Mouse (Mus musculus) CD4-positive, CD25-positive, alpha-beta regulatory T cell, adult 2 months (primary cell): ENCODE measurements around the gene Elovl6.

Source experiments
- DNase-seq: peaks from one replicate; pipeline ENCODE4 v3.0.0-alpha.2; 2012; ENCODE audit warnings: low read depth, low spot score

The Elovl6 gene

DNA sequence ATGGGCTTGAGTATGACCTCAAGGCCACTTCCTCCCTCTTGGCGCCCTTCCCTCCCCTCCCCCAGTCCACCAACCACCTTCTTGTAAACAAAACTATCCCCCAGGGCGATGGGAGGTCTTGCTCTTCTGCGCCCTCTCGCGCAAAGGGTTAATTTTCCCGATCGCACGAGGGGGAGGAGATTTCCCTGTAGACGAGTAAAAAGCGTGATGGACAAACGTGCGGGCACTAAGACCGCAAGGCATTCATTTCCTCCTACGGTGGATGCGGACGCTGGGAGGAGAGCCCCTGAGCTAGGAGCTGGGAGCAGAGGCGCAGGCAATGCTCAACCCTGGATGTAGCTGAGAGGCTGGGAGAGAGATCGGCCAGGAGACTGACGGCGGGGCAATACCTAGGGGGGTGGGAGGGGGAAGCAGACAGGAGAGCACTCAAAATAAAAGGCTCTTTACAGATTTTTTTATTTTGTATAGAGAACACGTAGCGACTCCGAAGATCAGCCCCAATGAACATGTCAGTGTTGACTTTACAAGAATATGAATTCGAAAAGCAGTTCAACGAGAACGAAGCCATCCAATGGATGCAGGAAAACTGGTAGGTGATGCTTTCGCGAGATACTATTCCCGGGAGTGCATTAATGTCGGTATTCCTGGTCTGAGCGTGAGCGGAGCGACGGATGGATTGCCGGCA is at the start of gene Elovl6:
Gene Elovl6 (plus strand): TSS at position 176 of the 685 bp plus-strand sequence.
- peak; percentile 57 for DNase-seq

DNA sequence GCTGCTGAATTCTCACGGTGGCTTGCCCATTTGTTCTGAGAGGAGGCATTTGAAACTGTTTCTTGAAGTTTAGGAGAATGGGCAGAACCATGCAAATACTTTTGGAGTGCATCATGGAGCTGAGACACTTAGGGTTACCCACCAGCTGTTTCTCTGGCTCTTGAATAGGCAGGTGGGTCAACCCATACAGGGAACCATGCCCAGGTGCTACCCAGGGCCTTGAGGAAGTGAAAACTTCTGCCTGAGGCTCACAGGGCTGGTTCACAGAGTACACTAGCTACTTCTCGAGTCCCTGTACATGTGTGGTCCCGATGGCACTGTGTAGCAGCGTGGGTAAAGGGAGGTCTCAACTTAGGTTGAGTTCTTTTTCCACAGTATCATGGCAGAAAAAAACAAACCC is 43.4 kb upstream of the Elovl6 start:
- no peak for DNase-seq

GRCm38 (mm10) chr3:129494123-129494522 is 38.0 kb upstream of the Elovl6 start:
- DNase-seq = peak; percentile 74

DNA sequence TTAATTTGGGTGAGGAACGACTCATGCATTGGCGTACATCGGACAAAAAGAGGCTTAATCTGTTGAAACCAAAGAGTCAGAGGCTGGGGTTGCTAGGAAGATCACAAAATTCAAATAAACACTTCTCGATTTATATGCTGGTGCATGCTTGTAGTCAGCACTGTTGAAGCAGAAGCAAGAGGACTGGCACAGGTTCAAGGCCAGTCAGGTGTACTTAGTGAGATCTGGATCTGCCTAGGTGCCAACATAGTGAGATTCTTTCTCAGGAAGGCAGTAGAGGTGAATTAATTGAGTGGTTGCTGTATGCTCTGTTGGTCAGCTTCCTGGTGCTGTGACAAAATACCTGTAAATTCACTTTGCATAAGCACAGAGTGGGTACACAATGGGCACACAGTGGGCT is 37.4 kb upstream of the Elovl6 start:
- DNase-seq = peak; percentile 5

GRCm38 (mm10) chr3:129503781-129504180 is 28.4 kb upstream of the Elovl6 start:
- DNase-seq = no peak

GRCm38 (mm10) chr3:129504928-129505327 is 27.2 kb upstream of the Elovl6 start:
- DNase-seq = no peak

- no peak for DNase-seq
Measured at GRCm38 (mm10) chr3:129507736-129508135, 24.4 kb upstream of the Elovl6 start.

DNA sequence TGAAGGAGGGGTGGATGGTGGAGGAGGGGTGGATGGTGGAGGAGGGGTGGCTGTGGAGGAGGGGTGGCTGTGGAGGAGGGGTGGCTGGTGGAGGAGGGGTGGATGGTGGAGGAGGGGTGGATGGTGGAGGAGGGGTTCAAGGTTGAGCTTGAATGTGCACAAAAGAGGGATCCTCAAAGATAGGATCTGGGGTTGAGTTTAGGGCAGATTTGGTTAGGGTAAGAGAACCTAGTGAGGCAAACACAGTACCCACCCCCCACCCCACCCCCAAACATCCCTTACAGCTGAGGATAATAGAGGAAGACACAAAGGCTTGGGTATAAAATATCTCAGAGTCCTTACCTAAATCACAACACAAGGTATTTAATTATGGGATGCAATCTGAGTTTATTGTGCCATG is 23.6 kb upstream of the Elovl6 start:
- DNase-seq = no peak

DNA sequence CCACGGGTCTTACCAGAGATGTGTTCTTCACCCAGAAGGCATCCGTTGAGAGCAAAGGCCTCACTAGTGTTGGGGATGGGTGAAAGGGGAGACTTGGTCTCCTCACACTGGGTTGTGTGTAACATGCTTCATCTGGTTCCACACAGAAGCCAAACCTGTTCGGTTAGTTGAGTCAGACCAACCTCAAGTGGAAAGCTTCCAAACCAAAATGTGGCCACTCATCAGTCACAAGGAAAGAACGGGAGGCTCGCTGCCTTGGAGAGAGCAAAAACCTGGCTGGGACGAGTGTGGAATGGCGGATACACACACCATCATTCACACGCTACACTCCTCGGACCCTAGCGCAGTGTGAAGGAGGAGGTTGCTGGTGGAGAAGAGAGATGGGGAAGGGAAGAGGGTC is 22.4 kb upstream of the Elovl6 start:
- no peak for DNase-seq

DNA sequence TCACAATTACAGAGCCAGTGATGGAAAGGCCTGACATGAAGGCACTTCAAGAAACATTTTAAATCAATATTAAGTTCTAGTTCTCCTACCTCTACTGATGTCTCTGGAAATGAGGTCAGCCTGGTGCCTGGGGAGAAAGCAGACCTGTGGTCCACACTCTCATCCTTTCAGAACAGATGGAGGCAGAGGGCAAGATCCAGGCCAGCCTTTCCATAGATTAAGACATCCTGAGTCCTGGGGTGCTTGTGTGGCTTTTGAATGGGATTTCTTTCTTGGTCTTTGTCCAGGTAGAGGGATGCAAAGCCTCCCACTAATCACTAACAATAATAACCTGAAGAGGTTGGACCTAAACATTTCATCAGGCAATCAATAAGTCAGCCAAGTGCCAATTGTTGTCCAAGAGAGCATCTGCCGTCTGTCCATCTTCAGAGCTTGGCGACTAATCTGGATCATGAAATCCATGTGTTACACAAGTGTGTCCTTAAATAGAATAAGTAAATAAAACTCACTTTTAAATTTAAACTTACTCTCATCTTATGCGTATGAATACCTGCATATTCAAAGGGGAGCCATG is 16.2 kb upstream of the Elovl6 start:
- DNase-seq = no peak

GRCm38 (mm10) chr3:129520499-129520898 is 11.7 kb upstream of the Elovl6 start:
- peak; percentile 81 for DNase-seq

GRCm38 (mm10) chr3:129523456-129524143 is 8.6 kb upstream of the Elovl6 start:
- DNase-seq = no peak

GRCm38 (mm10) chr3:129527046-129527445 is 5.1 kb upstream of the Elovl6 start:
- peak; percentile 35 for DNase-seq

DNA sequence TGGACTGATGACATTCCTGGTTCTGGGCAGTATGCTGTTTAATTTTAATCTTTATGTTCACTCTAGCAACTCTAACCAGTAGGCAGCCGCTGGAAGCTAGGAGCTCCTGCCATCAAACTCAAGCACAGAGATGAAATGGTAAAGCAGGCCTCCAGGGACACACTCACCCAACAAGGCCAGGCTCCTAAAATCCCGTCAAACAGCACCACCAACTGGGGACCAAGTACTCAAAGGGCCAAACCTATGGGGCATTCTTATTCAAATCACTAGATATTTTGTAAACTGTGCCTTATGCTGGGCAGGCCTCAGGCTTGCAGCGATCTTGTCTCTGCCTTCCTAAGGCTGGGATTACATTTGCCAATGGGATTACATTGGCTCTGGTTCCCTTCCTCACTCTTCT is 2.8 kb upstream of the Elovl6 start:
- DNase-seq = peak; percentile 11

GRCm38 (mm10) chr3:129530461-129530860 is 1.7 kb upstream of the Elovl6 start:
- no peak for DNase-seq

- DNase-seq = peak; percentile 47
Measured at GRCm38 (mm10) chr3:129532865-129533742, 949 bp downstream of the Elovl6 start.

DNA sequence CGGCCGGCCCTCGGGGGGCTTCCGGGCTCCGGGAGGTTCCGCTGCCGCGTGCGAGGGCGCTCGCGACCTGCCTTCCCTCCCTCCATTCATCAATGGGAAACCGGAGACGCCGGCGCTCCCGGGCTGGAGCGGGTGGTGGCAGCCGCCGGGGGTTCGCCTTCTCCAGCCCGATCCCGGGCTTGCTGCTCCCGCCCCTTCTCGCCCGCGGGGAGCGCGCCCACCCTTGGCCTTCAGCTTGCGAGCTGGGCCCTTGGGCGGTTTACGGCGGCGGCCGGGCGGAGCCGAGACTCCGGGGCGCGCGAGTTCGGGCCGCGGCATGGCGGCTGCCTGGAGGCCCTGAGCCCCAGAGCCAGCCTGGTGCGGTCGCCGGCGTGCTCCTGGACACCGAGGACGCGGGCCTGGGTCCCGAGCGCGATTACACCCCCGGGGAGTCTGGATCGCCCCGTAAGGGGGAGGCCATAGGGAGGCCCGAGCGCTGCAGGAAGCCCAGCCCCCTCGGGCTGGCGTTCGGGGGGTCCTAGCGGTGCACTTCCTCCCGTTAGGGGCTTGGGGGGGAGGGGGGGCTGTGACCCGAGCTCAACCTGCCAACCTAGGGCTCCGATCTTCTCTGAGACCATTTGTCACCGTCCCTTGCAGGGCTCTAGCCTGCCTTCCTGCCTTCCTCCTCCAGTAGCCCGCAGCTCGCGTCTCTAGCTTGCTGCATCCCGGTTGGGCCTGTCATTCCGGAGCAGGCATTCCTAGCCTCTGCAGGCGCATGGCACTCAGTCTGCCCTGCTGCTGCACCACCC is 1.8 kb downstream of the Elovl6 start:
- peak; percentile 70 for DNase-seq

DNA sequence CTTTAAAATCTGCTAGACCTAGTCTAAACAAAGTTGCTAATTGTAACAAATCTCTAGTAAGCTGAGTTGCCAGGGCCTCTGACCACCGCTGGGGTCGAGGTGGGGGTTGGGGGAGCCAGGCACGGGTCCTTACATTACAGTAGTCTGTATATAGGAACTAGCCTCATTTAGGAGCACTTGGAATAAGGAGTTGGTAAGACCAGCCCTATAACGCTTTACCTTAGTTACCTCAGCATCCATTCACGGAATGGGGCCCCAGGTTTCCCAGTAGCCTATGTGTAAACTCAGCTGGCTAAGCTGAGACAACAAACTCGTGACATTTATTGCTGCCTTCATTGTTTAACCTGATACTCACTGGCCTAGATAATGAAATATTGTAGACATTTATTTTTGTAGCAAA is 3.3 kb downstream of the Elovl6 start:
- DNase-seq = no peak

DNA sequence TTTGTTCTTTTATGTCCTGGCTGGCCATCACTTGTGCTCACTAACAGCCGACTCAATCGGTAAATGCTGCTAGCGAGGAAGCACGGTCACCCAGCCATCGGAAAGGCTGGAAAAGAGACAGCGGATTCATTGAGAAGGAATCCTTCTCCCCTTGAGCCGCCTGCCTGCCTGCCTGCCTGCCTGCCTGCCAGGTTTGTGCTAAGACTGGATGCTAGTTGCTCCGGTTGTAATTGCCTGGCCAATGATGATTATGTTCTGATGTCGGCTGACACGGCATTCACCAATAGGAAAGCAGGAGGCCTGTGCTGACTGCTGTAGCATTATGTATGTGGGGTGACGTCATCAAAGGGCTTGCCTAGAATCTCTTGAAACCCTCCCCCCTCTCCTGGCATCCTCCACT is 4.0 kb downstream of the Elovl6 start:
- DNase-seq = peak; percentile 97

- DNase-seq = no peak
Measured at GRCm38 (mm10) chr3:129537954-129538353, 5.8 kb downstream of the Elovl6 start.

DNA sequence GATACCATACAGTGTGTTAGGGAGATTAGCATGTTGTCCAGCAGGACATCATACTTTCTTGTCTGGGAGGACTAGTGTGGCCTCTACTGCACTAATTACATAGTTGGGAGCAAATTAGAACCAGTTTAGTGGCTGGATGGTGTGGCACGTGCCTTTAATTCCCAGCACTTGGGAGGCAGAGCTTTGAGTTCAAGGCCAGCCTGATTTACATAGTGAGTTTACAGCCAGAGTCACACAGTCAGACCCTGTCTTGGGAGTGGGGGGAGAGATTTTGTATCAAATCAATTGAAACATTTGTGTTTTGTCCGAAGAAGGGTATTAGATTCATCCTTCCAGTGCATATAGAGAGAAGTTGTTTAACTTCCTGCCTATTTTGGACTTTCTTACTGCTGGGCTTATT is 8.7 kb downstream of the Elovl6 start:
- no peak for DNase-seq
